Mouse (Mus musculus): ENCODE data around the gene Defa22. TPM values are rescaled to one million over a fixed set of nuclear protein-coding genes. Genes with fewer than 3 reads are reported as not detected.
"Not testable (repeated sequence)": the region's sequence is repeated elsewhere in the genome, so short reads cannot be mapped to it uniquely, and the experiment has no call there.

Defa22 gene
- not detected in 2 replicates for polyA plus RNA-seq (2014; fragmentation: Nextera tagmentation; extraction: Ambion mirVana)

DNA sequence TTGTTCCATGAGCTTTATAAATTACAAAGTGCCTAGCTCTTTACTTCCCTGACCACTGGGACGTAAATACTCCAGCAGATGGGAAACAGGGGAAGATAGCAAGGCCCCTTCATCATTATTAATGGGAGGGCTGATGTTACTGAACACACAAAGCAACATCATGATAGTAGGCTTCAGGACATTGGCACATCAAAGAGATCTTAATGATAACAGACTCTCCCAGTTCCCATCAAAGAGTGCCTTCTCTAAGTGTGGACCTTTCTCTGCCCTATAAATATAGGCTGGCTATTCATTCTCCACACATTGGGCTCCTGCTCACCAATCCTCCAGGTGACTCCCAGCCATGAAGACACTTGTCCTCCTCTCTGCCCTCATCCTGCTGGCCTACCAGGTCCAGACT, at the start of gene Defa22:
TSS of gene Defa22 (plus strand) at position 301 of the 400 bp plus-strand sequence.
- not testable (repeated sequence) for ATAC-seq (ENCODE audit: low FRiP score); H3K27ac ChIP-seq (ENCODE audit: low read depth, low read length); H3K4me3 ChIP-seq (ENCODE audit: low read depth, low read length); H3K9me3 ChIP-seq (ENCODE audit: control insufficient read depth, low read length); H3K4me1 ChIP-seq (ENCODE audit: control insufficient read depth, insufficient read depth, low read length); H3K36me3 ChIP-seq (ENCODE audit: control insufficient read depth, insufficient read depth, low read length); H3K4me2 ChIP-seq; H3K27me3 ChIP-seq (ENCODE audit: control insufficient read depth, insufficient read depth, low read length); DNase-seq (ENCODE audit: low spot score, missing footprints); H3K9ac ChIP-seq (ENCODE audit: low read length)
- no CpG with 5 or more reads among the region's 1 CpGs for WGBS

DNA sequence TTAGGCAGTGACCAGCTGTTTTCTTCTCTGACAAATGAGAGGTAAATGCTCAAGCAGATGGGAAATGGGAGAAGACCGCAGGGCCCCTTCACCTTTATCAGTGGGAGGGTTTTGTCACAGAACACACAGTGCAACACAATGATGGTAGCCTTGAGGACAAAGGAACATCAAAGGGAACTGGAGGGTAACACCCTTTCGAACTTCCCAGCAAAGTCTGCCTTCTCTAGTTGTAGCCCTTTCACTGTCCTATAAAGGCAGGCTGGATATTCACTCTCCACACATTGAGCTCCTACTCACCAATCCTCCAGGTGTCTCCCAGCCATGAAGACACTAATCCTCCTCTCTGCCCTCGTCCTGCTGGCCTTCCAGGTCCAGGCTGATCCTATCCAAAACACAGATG, 27.7 kb upstream of the Defa22 start, which contains the start of gene Defa30:
TSS of gene Defa30 (plus strand) at position 301 of the 400 bp plus-strand sequence.
- not testable (repeated sequence) for H3K9ac ChIP-seq (ENCODE audit: low read length); H3K27ac ChIP-seq (ENCODE audit: low read depth, low read length); H3K4me3 ChIP-seq (ENCODE audit: low read depth, low read length); H3K4me1 ChIP-seq (ENCODE audit: control insufficient read depth, insufficient read depth, low read length); ATAC-seq (ENCODE audit: low FRiP score); H3K36me3 ChIP-seq (ENCODE audit: control insufficient read depth, insufficient read depth, low read length); DNase-seq (ENCODE audit: low spot score, missing footprints); H3K27me3 ChIP-seq (ENCODE audit: control insufficient read depth, insufficient read depth, low read length); H3K4me2 ChIP-seq; H3K9me3 ChIP-seq (ENCODE audit: control insufficient read depth, low read length)
- 60% methylated on average over 3 of the region's 3 CpGs for WGBS

DNA sequence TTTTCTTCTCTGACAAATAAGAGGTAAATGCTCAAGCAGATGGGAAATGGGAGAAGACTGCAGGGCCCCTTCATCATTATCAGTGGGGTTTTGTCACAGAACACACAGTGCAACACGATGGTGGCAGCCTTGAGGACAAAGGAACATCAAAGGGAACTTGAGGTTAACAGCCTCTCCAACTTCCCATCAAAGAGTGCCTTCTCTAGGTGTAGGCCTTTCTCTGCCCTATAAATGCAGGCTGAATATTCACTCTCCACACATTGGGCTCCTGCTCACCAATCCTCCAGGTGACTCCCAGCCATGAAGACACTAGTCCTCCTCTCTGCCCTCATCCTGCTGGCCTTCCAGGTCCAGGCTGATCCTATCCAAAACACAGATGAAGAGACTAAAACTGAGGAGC, 29.2 kb downstream of the Defa22 start, which contains the start of gene Defa31:
TSS of gene Defa31 (plus strand) at position 301 of the 400 bp plus-strand sequence.
- no CpG with 5 or more reads among the region's 1 CpGs for WGBS
- not testable (repeated sequence) for H3K36me3 ChIP-seq (ENCODE audit: control insufficient read depth, insufficient read depth, low read length); H3K27ac ChIP-seq (ENCODE audit: low read depth, low read length); H3K9ac ChIP-seq (ENCODE audit: low read length); H3K4me3 ChIP-seq (ENCODE audit: low read depth, low read length); H3K27me3 ChIP-seq (ENCODE audit: control insufficient read depth, insufficient read depth, low read length); H3K4me1 ChIP-seq (ENCODE audit: control insufficient read depth, insufficient read depth, low read length); ATAC-seq (ENCODE audit: low FRiP score); H3K9me3 ChIP-seq (ENCODE audit: control insufficient read depth, low read length); DNase-seq (ENCODE audit: low spot score, missing footprints); H3K4me2 ChIP-seq

DNA sequence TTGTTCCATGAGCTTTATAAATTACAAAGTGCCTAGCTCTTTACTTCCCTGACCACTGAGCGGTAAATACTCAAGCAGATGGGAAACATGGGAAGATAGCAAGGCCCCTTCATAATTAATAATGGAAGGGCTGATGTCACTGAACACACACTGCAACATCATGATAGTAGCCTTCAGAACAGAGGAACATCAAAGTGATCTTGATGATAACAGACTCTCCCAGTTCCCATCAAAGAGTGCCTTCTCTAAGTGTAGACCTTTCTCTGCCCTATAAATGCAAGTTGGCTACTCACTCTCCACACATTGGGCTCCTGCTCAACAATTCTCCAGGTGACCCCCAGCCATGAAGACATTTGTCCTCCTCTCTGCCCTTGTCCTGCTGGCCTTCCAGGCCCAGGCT, 39.2 kb downstream of the Defa22 start, which contains the start of gene Gm15293:
TSS of gene Gm15293 (plus strand) at position 301 of the 400 bp plus-strand sequence.
- ATAC-seq (ENCODE audit: low FRiP score); DNase-seq (ENCODE audit: low spot score, missing footprints): not testable (repeated sequence)
- WGBS = no CpG with 5 or more reads among the region's 1 CpGs

More for the DNA sequence above, 39.2 kb downstream of the Defa22 start, which contains the start of gene Gm15293:
- not testable (repeated sequence) for H3K4me2 ChIP-seq; H3K27me3 ChIP-seq (ENCODE audit: control insufficient read depth, insufficient read depth, low read length); H3K36me3 ChIP-seq (ENCODE audit: control insufficient read depth, insufficient read depth, low read length); H3K4me3 ChIP-seq (ENCODE audit: low read depth, low read length); H3K9ac ChIP-seq (ENCODE audit: low read length); H3K27ac ChIP-seq (ENCODE audit: low read depth, low read length); H3K9me3 ChIP-seq (ENCODE audit: control insufficient read depth, low read length); H3K4me1 ChIP-seq (ENCODE audit: control insufficient read depth, insufficient read depth, low read length)

Other genes starting within 250 kb of the Defa22 start
- gene Gm6040, start 240.2 kb upstream of the Defa22 start, polyA plus RNA-seq (2014; fragmentation: Nextera tagmentation; extraction: Ambion mirVana) = not detected in 2 replicates
- gene AY761185, start 217.6 kb upstream of the Defa22 start, polyA plus RNA-seq (2014; fragmentation: Nextera tagmentation; extraction: Ambion mirVana) = not detected in 2 replicates
- gene Defa21, start 136.7 kb upstream of the Defa22 start, polyA plus RNA-seq (2014; fragmentation: Nextera tagmentation; extraction: Ambion mirVana) = not detected in 2 replicates
- gene Defa23, start 107.2 kb upstream of the Defa22 start, polyA plus RNA-seq (2014; fragmentation: Nextera tagmentation; extraction: Ambion mirVana) = not detected in 2 replicates
- not detected in 2 replicates for gene Defa35, start 97.2 kb upstream of the Defa22 start, polyA plus RNA-seq (2014; fragmentation: Nextera tagmentation; extraction: Ambion mirVana)
- not detected in 2 replicates for gene Defa25, start 77.8 kb upstream of the Defa22 start, polyA plus RNA-seq (2014; fragmentation: Nextera tagmentation; extraction: Ambion mirVana)
- gene Gm14851, start 66.2 kb upstream of the Defa22 start, polyA plus RNA-seq (2014; fragmentation: Nextera tagmentation; extraction: Ambion mirVana) = not detected in 2 replicates
- not detected in 2 replicates for gene Defa30, start 27.6 kb upstream of the Defa22 start, polyA plus RNA-seq (2014; fragmentation: Nextera tagmentation; extraction: Ambion mirVana)
- gene Defa31, start 29.3 kb downstream of the Defa22 start, polyA plus RNA-seq (2014; fragmentation: Nextera tagmentation; extraction: Ambion mirVana) = not detected in 2 replicates
- gene Gm15293, start 39.3 kb downstream of the Defa22 start, polyA plus RNA-seq (2014; fragmentation: Nextera tagmentation; extraction: Ambion mirVana) = not detected in 2 replicates
- not detected in 2 replicates for gene Gm15292, start 87.5 kb downstream of the Defa22 start, polyA plus RNA-seq (2014; fragmentation: Nextera tagmentation; extraction: Ambion mirVana)
- not detected in 2 replicates for gene Defa27, start 153.3 kb downstream of the Defa22 start, polyA plus RNA-seq (2014; fragmentation: Nextera tagmentation; extraction: Ambion mirVana)
- not detected in 2 replicates for gene Defa29, start 164.7 kb downstream of the Defa22 start, polyA plus RNA-seq (2014; fragmentation: Nextera tagmentation; extraction: Ambion mirVana)
- gene Defa2, start 216.2 kb downstream of the Defa22 start, polyA plus RNA-seq (2014; fragmentation: Nextera tagmentation; extraction: Ambion mirVana) = not detected in 2 replicates
- gene Defa33, start 229.5 kb downstream of the Defa22 start, polyA plus RNA-seq (2014; fragmentation: Nextera tagmentation; extraction: Ambion mirVana) = not detected in 2 replicates